Mouse (Mus musculus): ENCODE measurements around the gene Mettl16. TPM values are rescaled to one million over a fixed set of nuclear protein-coding genes. Genes with fewer than 3 reads are reported as not detected.

The Mettl16 gene
- total and polyA plus RNA-seq, 2 experiments from 2014 or later: 16.6 to 28.7 TPM

- ATAC-seq (ENCODE audit: low FRiP score) (no peak), DNase-seq (ENCODE audit: low spot score) (peak; percentile 35)
- WGBS: 89% methylated on average over 18 of the region's 22 CpGs
- no peaks in the 10 kb centered on the region for H3K9me3 ChIP-seq (ENCODE audit: low read length)
- TF ChIP-seq CTCF (IDR thresholded peaks at IDR 0.05): no peak
- H3K4me3 ChIP-seq (ENCODE audit: low read depth, low read length): no peak overlapping the region
- H3K27ac ChIP-seq (ENCODE audit: low read depth, low read length): no peak overlapping the region
- no peaks in the 10 kb centered on the region for H3K27me3 ChIP-seq (ENCODE audit: insufficient read depth, low read length)
- H3K4me1 ChIP-seq (ENCODE audit: insufficient read depth, low read length): no peaks in the 10 kb centered on the region
- H3K9ac ChIP-seq (replicated peaks; ENCODE audit: low read length, poor library complexity, severe bottlenecking): no peak overlapping the region
- H3K4me2 ChIP-seq (ENCODE audit: low read depth, low read length, poor library complexity, severe bottlenecking): no peak overlapping the region
- peaks cover 25% of the 10 kb centered on the region; the same call in 1 of the 2 replicates for H3K36me3 ChIP-seq (ENCODE audit: insufficient read depth, low read length)
These were observed 72.2 kb downstream of the Mettl16 start for GRCm38 (mm10) chr11:74842656-74843434.

- DNase-seq (ENCODE audit: low spot score) (no peak), ATAC-seq (ENCODE audit: low FRiP score) (no peak)
- TF ChIP-seq CTCF (IDR thresholded peaks at IDR 0.05): no peak
- no peak overlapping the region for H3K9ac ChIP-seq (replicated peaks; ENCODE audit: low read length, poor library complexity, severe bottlenecking)
- WGBS: 58% methylated on average over 2 of the region's 2 CpGs
- no peaks in the 10 kb centered on the region for H3K4me1 ChIP-seq (ENCODE audit: insufficient read depth, low read length)
- H3K27ac ChIP-seq (ENCODE audit: low read depth, low read length): no peak overlapping the region
- peaks cover 25% of the 10 kb centered on the region; the same call in 1 of the 2 replicates for H3K36me3 ChIP-seq (ENCODE audit: insufficient read depth, low read length)
- no peak overlapping the region for H3K4me2 ChIP-seq (ENCODE audit: low read depth, low read length, poor library complexity, severe bottlenecking)
- no peaks in the 10 kb centered on the region for H3K9me3 ChIP-seq (ENCODE audit: low read length)
- H3K4me3 ChIP-seq (ENCODE audit: low read depth, low read length): no peak overlapping the region
- no peaks in the 10 kb centered on the region for H3K27me3 ChIP-seq (ENCODE audit: insufficient read depth, low read length)
These were observed 72.7 kb downstream of the Mettl16 start for GRCm38 (mm10) chr11:74843435-74843714.

- ATAC-seq (ENCODE audit: low FRiP score): no peak
- H3K27me3 ChIP-seq (ENCODE audit: insufficient read depth, low read length): no peaks in the 10 kb centered on the region
These were observed 73.1 kb downstream of the Mettl16 start for GRCm38 (mm10) chr11:74843761-74844160.

GRCm38 (mm10) chr11:74845784-74846183, 75.2 kb downstream of the Mettl16 start:
- DNase-seq (ENCODE audit: low spot score): no peak

More at GRCm38 (mm10) chr11:74843761-74844160, 73.1 kb downstream of the Mettl16 start:
- Histone ChIP-seq H3K9me3 (ENCODE audit: low read length) (no peaks in the 10 kb centered on the region), H3K4me1 (ENCODE audit: insufficient read depth, low read length) (no peaks in the 10 kb centered on the region), H3K9ac (replicated peaks; ENCODE audit: low read length, poor library complexity, severe bottlenecking) (no peak overlapping the region), H3K27ac (ENCODE audit: low read depth, low read length) (no peak overlapping the region), H3K36me3 (ENCODE audit: insufficient read depth, low read length) (peaks cover 25% of the 10 kb centered on the region; the same call in 1 of the 2 replicates), H3K4me3 (ENCODE audit: low read depth, low read length) (no peak overlapping the region), H3K4me2 (ENCODE audit: low read depth, low read length, poor library complexity, severe bottlenecking) (no peak overlapping the region)
- DNase-seq (ENCODE audit: low spot score): no peak
- no peak for TF ChIP-seq CTCF (IDR thresholded peaks at IDR 0.05)
- 57% methylated on average over 5 of the region's 5 CpGs for WGBS

GRCm38 (mm10) chr11:74847919-74848521, 77.4 kb downstream of the Mettl16 start:
- Histone ChIP-seq H3K4me3 (ENCODE audit: low read depth, low read length) (no peak overlapping the region), H3K4me2 (ENCODE audit: low read depth, low read length, poor library complexity, severe bottlenecking) (no peak overlapping the region), H3K36me3 (ENCODE audit: insufficient read depth, low read length) (peaks cover 42% of the 10 kb centered on the region), H3K9ac (replicated peaks; ENCODE audit: low read length, poor library complexity, severe bottlenecking) (no peak overlapping the region), H3K4me1 (ENCODE audit: insufficient read depth, low read length) (no peaks in the 10 kb centered on the region), H3K9me3 (ENCODE audit: low read length) (no peaks in the 10 kb centered on the region), H3K27ac (ENCODE audit: low read depth, low read length) (peak overlapping the region; percentile 44; the same call in 1 of the 2 replicates), H3K27me3 (ENCODE audit: insufficient read depth, low read length) (no peaks in the 10 kb centered on the region)
- 3% methylated on average over 13 of the region's 13 CpGs for WGBS
- DNase-seq (ENCODE audit: low spot score): peak; percentile 83
- ATAC-seq (ENCODE audit: low FRiP score): peak; percentile 47; the same call in 1 of the 2 replicates
- TF ChIP-seq CTCF (IDR thresholded peaks at IDR 0.05): peak; percentile 85

More at GRCm38 (mm10) chr11:74845784-74846183, 75.2 kb downstream of the Mettl16 start:
- no peak for ATAC-seq (ENCODE audit: low FRiP score)
- Histone ChIP-seq H3K27ac (ENCODE audit: low read depth, low read length) (no peak overlapping the region), H3K4me2 (ENCODE audit: low read depth, low read length, poor library complexity, severe bottlenecking) (no peak overlapping the region), H3K9ac (replicated peaks; ENCODE audit: low read length, poor library complexity, severe bottlenecking) (no peak overlapping the region), H3K9me3 (ENCODE audit: low read length) (no peaks in the 10 kb centered on the region), H3K27me3 (ENCODE audit: insufficient read depth, low read length) (no peaks in the 10 kb centered on the region), H3K4me3 (ENCODE audit: low read depth, low read length) (no peak overlapping the region), H3K4me1 (ENCODE audit: insufficient read depth, low read length) (no peaks in the 10 kb centered on the region), H3K36me3 (ENCODE audit: insufficient read depth, low read length) (peaks cover 31% of the 10 kb centered on the region)
- WGBS: 80% methylated on average over 3 of the region's 3 CpGs
- peak; percentile 64 for TF ChIP-seq CTCF (IDR thresholded peaks at IDR 0.05)
